ENCODE assay signal across 10 mouse cellular contexts in genomic region chr3:101780874-101781483, GRCm38 (mm10).
A peak's percentile ranks its signal among the peaks of the same experiment; 100 is the strongest.
DNase-seq lines count a peak whose midpoint lies in the region; ATAC-seq and TF ChIP-seq lines count a peak whose summit lies in the region.
"Had no signal": no experiment of that assay in that cellular context is flagged by ENCODE, and none has a peak within 500 bp of the region (broad histone marks: within the 10 kb centered on the region; RNA-seq: fewer than 3 reads in every experiment).

No protein-coding gene starts in this region.

- no peak overlapping the region for H3K9ac ChIP-seq in kidney, embryonic 15.5 days
- H3K9ac ChIP-seq: limb, embryonic 15.5 days had no signal

- no peak overlapping the region for H3K4me3 ChIP-seq in cerebellum, adult 2 months (replicated peaks; ENCODE audit: insufficient read depth, low read depth, low read length)
- no peak overlapping the region for H3K4me3 ChIP-seq in kidney, embryonic 15.5 days (replicated peaks)
- H3K4me3 ChIP-seq: heart, adult 2 months; limb, embryonic 15.5 days had no signal

- no peaks in the 10 kb centered on the region; the same call in 1 of the 2 replicates for H3K27me3 ChIP-seq in cerebellum, adult 2 months (ENCODE audit: control insufficient read depth, insufficient read depth, low read length)
- H3K27me3 ChIP-seq in kidney, embryonic 15.5 days = no peaks in the 10 kb centered on the region
- H3K27me3 ChIP-seq: limb, embryonic 15.5 days had no signal

- no peaks in the 10 kb centered on the region for H3K9me3 ChIP-seq in kidney, embryonic 15.5 days (replicated peaks)
- H3K9me3 ChIP-seq: limb, embryonic 15.5 days had no signal

- no peak overlapping the region for H3K4me2 ChIP-seq in kidney, embryonic 15.5 days
- H3K4me2 ChIP-seq: limb, embryonic 15.5 days had no signal

- no peak for TF ChIP-seq POLR2A in cerebellum, adult 2 months (IDR thresholded peaks at IDR 0.05; ENCODE audit: borderline replicate concordance, insufficient read depth, low read length)

- peak; percentile 48; the same call in 1 of the 2 replicates for ATAC-seq in kidney, embryonic 15.5 days (replicated peaks; ENCODE audit: low FRiP score)

- H3K36me3 ChIP-seq in kidney, embryonic 15.5 days = no peaks in the 10 kb centered on the region
- H3K36me3 ChIP-seq: limb, embryonic 15.5 days had no signal

- peak; percentile 29 for DNase-seq in cerebellum, adult 9-11 months
- DNase-seq in cerebellum, adult 2 months = no peak
- no peak for DNase-seq in kidney, adult 9 months
- DNase-seq in right cerebral cortex, adult 18-20 months = peak; percentile 43
- no peak for DNase-seq in right cerebral cortex, postnatal 4 days
- peak; percentile 26 for DNase-seq in telencephalon, adult 2 months (ENCODE audit: low read depth, low spot score)
- DNase-seq in urinary bladder, adult 18-20 months (ENCODE audit: low spot score in 2 of 2) = no peak
- DNase-seq: heart, adult 2 months had no signal

- no peak overlapping the region for H3K27ac ChIP-seq in cerebellum, adult 2 months (ENCODE audit: insufficient read depth, low read length)
- H3K27ac ChIP-seq in kidney, embryonic 15.5 days = no peak overlapping the region
- H3K27ac ChIP-seq: heart, adult 2 months; limb, embryonic 15.5 days had no signal

- H3K4me1 ChIP-seq in cerebellum, adult 2 months (ENCODE audit: control insufficient read depth, insufficient read depth, low read length) = peaks cover 3% of the 10 kb centered on the region
- peaks cover 5% of the 10 kb centered on the region; the same call in 1 of the 2 replicates for H3K4me1 ChIP-seq in kidney, embryonic 15.5 days

- 42% methylated on average over 6 of the region's 6 CpGs for WGBS in cerebellum, adult 2 months
- WGBS in kidney, embryonic 15.5 days = 34% methylated on average over 6 of the region's 6 CpGs

- TF ChIP-seq CTCF in cerebellum, adult 2 months (IDR thresholded peaks at IDR 0.05; ENCODE audit: borderline replicate concordance, insufficient read depth, low read depth, low read length) = no peak

Comparison
In these comparisons a context has a peak if more than half of its experiments do, and no peak if none do; other contexts are left out.
1. DNase-seq: peak in cerebellum, adult 9-11 months (single experiment), right cerebral cortex, adult 18-20 months (single experiment) and telencephalon, adult 2 months (single experiment); none in cerebellum, adult 2 months (0 of 2), kidney, adult 9 months (single experiment), right cerebral cortex, postnatal 4 days (single experiment) and urinary bladder, adult 18-20 months (0 of 2).